Mouse (Mus musculus) gastrocnemius, postnatal 25 days (tissue): ENCODE results near the gene Gnb1. TPM values are rescaled to one million over a fixed set of nuclear protein-coding genes. Genes with fewer than 3 reads are reported as not detected.
"Not testable (repeated sequence)": the region's sequence is repeated elsewhere in the genome, so short reads cannot be mapped to it uniquely, and the experiment has no call there.

Experiments used
- DNase-seq: peaks from one replicate; pipeline ENCODE4 v3.0.0; 2022
- long read RNA-seq, 2 experiments: library from polyadenylated mRNA; stranded (forward); transcript quantifications; one replicate each; pipeline ENCODE4 v2.0.0; 2021
- total RNA-seq, 2 experiments: library from RNA; stranded (reverse); gene quantifications; 1 replicate in 1 of 2; 2 replicates in 1 of 2; pipeline ENCODE4 v1.2.3; 2021

Gnb1 gene
- 10 to 100 TPM; 59.1 to 72.0 TPM for total RNA-seq
- long read RNA-seq, experiment 1, transcript Gnb1-201 (12 exons, 3,131 nt): major isoform, 9 of 32 reads
- long read RNA-seq, experiment 1, transcript Gnb1-202 (11 exons, 3,088 nt): major isoform, 9 of 32 reads
- long read RNA-seq, experiment 1, partial matches to known transcripts: 5 of 32 reads
- long read RNA-seq, experiment 1, other reads (novel, unspliced or antisense): 6 of 32 reads
- long read RNA-seq, experiment 2, transcript Gnb1-202 (11 exons, 3,088 nt): minor isoform, 15 of 50 reads
- long read RNA-seq, experiment 2, transcript Gnb1-201 (12 exons, 3,131 nt): major isoform, 20 of 50 reads
- long read RNA-seq, experiment 2, partial matches to known transcripts: 2 of 50 reads
- long read RNA-seq, experiment 2, other reads (novel, unspliced or antisense): 9 of 50 reads

DNA sequence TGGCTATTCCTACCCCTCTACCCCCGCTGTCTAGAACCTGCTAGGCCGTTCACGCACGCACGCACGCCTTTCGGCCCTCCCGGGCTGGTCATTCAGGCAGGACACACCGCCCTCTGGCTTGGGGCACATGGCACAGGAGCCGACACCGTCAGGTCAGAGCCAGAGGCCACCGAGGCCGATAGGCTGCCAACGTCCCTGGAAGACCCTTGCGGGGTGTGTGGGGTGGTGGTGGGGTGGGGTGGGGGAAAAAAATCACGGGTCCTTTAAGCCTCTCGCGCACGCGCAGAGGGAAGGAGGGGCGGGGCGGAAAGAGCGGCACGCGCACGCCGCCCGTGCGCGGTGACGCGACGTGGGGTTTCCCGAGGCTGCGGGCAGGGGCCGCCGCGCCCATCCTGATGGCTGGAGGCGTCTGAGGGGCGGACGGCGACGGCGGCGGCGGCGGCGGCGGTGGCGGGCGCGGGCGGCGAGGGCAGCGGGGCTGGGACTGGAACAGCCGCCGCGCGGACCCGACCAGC is at the start of gene Gnb1:
TSS of gene Gnb1 (plus strand) at position 372 of the 515 bp plus-strand sequence.
- DNase-seq: peak; percentile 88

DNA sequence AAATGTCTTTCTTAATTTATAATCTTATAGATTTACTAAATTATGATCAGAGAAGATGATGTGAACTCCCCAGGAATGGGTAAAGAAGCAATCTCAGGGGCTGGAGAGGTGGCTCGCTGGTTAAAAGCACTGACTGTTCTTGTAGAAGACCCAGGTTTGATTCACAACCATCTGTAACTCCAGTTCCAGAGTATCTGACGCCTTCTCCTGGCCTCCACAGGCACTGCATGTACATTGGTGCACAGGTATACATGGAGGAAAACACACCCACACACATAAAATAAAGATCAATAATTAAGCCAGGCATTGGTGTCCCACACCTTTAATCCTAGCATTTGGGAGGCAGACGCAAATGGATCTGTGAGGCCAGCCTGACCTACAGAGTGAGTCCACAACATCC is 48.4 kb upstream of the Gnb1 start:
- DNase-seq: no peak

DNA sequence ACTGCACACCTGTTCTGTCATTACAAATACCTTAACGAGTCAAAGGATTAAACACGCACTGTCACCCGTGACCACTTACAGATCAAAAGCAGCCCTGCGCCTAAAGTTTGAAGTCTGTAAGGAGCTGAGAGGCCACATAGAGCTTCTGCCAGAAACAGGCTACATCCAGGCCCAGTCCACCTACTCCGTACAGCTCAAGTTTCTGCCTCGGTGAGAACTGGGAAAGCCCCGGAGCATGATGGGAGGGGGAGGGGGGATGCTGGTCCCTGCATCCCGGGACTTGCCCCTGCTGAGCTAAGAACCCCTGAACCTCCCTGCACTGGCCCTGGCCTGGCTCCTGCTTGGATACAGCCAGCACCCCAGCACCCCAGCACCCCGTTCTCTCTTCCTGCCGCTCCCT is 39.6 kb upstream of the Gnb1 start:
- no peak for DNase-seq

DNA sequence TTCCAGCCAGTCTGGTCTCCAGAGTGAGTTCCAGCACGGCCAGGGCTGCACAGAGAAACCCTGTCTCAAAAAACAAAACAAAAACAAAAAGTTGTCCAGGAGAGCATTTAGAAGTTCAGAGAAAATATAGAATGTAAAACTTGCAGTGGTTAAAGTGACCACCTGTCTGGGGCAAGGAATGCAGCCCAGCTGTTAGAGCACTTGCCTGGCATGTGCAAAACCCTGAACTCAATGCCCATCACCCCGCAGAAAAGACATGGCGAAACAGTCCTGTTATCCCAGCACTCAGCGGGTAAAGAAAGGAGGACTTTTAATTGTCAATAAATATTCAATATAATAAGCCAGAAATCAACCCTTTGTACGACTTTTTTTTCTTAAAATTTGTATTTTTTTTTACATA is 32.6 kb upstream of the Gnb1 start:
- no peak for DNase-seq

GRCm38 (mm10) chr4:155463050-155463449 is 28.1 kb upstream of the Gnb1 start:
- no peak for DNase-seq

- DNase-seq: no peak
Observed at GRCm38 (mm10) chr4:155463611-155464010, 27.6 kb upstream of the Gnb1 start.

DNA sequence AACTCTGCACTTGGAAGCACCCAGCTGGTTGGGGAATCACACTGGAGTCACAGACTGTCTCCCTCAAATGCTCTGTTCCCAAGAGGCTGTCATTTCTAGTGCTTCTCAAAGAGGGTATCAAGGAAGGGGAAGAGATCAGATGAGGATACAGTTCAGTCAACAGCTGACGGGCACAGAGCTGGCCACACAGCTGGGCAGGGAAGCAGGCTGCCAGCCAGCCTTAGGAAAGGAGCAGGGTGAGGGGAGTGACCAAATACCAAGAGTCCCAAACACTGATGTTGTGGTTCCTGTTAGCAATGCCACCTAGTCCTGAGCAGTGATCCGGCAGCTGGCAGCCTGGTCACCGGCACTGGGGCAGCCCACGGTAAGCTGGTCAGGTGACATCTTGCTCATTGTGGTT is 27.1 kb upstream of the Gnb1 start:
- no peak for DNase-seq

GRCm38 (mm10) chr4:155465607-155466006 is 25.6 kb upstream of the Gnb1 start:
- DNase-seq: no peak

DNA sequence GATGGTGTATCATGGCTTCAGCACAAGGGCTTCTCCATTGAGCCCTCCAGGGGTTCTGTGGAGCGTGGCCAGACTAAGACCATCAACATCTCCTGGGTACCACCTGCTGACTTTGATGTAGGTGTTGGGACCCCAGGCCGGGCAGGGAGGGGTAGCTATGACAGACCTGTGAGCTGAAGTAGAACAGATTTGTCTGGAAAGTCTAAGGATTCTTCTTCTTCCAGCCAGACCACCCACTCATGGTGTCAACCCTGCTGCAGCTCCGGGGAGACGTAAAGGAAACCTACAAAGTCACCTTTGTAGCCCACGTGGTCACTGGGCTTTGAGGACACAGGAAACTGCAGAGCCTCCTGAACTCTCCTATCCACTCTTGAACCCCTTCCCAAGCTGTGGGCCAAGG is 25.1 kb upstream of the Gnb1 start:
- no peak for DNase-seq

- no peak for DNase-seq
Observed at GRCm38 (mm10) chr4:155467237-155468010, 23.7 kb upstream of the Gnb1 start.

DNA sequence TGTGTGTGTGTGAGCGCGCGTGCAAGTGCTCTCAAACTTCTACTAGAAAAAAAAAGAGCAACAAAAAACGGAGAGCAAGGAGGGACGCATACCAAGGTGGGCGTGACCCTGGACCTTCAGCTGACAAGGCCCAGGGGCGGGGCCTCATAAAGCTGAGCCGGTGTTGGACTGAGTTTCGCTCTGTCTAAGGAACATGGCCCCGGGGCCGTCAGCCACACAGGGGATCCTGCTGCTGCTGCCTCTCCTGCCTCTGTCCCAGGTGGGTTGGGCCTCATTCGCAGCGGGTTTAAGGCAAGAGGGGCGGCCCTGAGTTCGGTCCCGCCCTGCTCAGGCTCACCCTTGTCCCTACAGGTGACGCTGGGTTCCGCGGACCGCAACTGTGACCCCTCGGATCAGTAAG is 22.2 kb upstream of the Gnb1 start, which contains the start of gene Tmem52:
TSS of gene Tmem52 (plus strand) at position 163 of the 400 bp plus-strand sequence.
- peak; percentile 86 for DNase-seq

DNA sequence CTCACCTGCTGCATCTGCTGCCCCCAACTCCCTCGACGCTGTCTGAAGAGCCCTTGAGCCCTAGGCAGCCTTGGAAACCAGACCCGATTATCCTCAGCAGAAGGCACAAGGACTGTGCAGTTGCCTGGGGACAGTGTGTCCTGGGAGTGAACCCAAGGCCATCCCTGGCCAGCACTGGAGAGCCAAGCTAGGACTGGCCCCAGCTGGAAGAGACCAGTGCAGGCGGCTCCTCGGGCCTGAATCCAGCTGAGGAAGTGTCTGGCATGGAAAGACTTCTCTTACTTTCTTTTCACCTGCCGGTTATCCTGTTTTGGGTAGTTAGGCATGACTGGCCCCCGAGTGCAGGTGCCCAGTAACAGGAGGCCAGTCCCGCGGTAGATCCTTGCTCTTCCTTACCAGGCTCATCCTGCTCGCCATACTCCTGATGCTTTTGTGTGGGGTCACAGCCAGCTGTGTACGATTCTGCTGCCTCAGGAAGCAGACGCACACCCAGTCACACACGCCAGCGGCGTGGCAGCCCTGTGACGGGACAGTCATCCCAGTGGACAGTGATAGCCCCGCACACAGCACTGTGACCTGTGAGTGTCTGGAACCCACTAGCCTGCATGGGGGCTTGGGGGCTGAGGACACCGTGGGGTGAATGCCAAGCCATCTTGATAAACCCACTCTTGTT is 21.4 kb upstream of the Gnb1 start:
- DNase-seq: peak; percentile 91

DNA sequence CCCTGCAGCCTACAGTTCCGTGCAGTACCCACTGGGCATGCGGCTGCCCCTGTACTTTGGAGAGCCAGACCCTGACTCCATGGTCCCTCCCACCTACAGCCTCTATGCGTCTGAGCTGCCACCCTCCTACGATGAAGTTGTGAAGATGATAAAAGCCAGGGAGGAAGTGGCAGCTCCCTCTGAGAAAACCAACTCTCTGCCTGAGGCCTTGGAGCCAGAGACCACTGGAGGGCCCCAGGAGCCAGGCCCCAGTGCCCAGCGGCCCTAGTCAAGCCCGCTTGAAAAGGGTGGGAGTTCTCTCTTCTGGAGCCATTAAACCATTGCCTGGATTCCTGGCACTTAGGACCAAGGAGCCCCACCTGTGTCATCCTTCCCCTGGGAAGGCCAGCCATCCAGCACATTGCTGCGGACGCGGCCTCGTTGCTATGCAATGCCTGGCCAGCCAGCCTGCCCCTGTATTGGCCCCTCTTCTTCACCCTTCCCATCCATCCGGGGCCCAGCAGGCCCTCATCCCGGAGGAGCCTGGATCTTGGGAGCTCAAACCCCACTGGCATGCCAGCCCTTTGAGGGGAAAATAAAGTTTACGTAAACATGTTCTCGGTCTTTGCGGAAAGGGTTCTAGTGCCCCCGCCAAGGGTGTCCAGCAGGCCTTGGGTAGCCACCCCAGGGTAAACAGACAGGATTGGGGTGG is 20.8 kb upstream of the Gnb1 start:
- DNase-seq: no peak

DNA sequence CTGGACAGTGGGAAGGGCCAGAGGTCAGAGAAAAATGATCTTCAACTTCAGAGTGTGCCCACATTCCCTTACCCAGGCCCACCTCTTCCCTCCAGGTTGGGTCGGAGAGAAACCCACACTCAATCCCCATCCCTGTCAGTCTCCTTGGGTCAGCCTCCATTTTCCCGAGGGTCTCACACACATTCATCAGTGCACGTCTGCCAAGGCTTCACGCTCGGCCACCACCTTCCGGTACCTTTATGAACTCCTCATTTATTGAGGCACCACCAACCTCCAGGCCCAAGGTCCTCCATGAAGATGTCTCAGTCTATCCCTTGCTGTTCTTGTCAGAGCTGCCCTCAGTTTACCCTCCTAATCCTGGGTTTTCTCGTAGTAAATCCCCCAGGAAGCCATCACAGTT is 20.2 kb upstream of the Gnb1 start:
- no peak for DNase-seq

GRCm38 (mm10) chr4:155471406-155471805 is 19.8 kb upstream of the Gnb1 start:
- DNase-seq: no peak

GRCm38 (mm10) chr4:155472716-155473290 is 18.4 kb upstream of the Gnb1 start:
- peak; percentile 69 for DNase-seq

- DNase-seq: peak; percentile 76
Observed at GRCm38 (mm10) chr4:155473319-155473718, 17.8 kb upstream of the Gnb1 start.

- not testable (repeated sequence) for DNase-seq
Observed at GRCm38 (mm10) chr4:155473796-155474195, 17.4 kb upstream of the Gnb1 start.

DNA sequence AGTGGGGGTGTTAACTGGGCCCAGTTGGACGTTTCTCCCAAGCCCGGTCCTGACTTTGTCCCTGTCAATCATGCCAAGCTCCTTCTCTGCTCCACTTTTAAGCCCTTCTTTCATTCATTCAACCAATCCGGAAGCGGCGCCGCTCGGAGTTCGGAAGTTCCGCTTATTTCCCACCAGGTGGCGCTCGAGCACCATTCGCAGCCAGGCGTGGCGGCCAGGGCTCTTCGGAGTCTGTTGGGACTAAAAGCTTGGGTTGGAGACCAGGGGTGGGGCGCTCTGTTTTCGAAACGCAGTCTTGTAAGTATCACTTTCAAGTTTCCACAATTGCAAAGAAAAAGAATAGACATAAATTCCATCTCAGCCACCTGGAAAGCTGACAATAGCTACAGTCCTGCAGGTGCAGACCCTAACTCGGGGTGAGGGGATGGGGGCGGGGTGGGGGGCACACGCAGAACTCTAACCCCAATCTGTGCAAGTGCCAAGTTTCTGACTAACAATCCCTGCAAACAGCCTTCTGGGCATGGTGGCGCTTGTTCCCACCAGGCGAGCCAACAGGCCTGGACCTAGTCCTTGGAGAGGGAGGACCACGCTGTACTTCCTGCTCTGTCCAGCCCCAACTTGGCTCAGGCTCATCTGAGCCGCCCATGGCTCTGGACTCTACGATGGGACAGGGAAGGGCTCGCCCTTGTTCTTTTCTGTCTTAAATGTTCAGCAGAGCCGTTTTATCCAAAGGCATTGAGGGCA is 9.6 kb upstream of the Gnb1 start:
- DNase-seq: peak; percentile 79

GRCm38 (mm10) chr4:155482125-155482480 is 9.1 kb upstream of the Gnb1 start:
- no peak for DNase-seq
